Mouse (Mus musculus) urinary bladder, postnatal 10 days (tissue): ENCODE results near the gene Ldha.
A peak's percentile ranks its signal among the peaks of the same experiment; 100 is the strongest.
"Not testable (repeated sequence)": the region's sequence is repeated elsewhere in the genome, so short reads cannot be mapped to it uniquely, and the experiment has no call there.

Experiments
- DNase-seq: peaks from one replicate; pipeline ENCODE4 v3.0.0; 2022; ENCODE audit warnings: low spot score

Gene Ldha

DNA sequence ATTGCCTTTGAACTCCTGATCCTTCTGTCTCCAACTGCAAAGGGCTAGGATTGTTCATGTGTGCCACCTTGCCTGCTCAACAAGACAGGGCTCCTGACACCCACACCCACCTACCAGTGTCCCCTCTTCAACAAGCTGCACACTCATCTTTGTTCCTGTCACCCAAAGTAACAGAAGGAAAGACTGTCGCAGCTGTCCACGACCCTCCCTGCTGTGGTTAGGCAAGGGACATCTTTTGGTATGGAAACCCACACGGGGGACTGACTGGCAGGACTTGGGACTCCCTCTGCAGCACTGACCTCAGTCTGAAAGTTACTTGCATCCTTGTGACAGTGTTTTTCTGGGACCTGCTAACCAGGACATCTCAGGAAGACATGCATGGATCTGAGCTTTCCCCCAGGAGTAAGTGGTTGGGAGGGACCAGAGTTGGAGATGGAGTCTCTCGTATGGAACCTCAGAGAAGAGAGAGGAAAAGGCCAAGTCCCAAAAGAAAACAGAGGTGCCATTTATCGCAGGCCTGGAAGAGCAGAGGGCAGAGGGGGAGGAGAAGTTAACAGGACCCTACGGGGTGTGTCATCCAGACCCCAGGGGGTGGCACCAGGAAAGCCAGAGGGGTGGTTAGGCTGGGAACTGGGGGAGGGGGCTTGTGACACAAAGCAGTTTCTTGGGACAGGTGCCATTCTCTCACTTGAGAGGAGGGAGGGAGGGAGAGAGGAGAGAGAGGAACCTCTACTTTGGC, at the start of gene Ldha:
Gene Ldha, plus strand, starts transcription at position 689 of the 739 bp plus-strand sequence.
- no peak for DNase-seq

DNA sequence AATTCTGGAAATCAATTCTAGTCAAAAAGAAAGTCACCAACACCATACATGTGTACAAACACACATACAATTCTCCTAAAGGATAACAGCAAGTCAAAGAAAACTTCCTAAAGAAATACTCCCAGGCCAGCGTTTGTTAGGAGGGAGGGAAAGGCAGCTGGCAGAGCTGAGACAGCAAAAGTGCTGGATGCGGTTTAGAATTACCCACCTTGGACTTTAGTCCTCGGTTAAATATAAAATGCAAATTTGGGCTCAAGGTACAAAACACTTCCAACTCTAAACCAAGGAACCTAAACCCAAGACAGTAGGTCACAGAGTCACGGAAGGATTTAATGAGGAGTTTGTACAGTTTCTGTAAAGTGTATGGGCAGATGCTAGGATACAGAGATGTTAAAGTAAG, 47.4 kb upstream of the Ldha start:
- no peak for DNase-seq

DNA sequence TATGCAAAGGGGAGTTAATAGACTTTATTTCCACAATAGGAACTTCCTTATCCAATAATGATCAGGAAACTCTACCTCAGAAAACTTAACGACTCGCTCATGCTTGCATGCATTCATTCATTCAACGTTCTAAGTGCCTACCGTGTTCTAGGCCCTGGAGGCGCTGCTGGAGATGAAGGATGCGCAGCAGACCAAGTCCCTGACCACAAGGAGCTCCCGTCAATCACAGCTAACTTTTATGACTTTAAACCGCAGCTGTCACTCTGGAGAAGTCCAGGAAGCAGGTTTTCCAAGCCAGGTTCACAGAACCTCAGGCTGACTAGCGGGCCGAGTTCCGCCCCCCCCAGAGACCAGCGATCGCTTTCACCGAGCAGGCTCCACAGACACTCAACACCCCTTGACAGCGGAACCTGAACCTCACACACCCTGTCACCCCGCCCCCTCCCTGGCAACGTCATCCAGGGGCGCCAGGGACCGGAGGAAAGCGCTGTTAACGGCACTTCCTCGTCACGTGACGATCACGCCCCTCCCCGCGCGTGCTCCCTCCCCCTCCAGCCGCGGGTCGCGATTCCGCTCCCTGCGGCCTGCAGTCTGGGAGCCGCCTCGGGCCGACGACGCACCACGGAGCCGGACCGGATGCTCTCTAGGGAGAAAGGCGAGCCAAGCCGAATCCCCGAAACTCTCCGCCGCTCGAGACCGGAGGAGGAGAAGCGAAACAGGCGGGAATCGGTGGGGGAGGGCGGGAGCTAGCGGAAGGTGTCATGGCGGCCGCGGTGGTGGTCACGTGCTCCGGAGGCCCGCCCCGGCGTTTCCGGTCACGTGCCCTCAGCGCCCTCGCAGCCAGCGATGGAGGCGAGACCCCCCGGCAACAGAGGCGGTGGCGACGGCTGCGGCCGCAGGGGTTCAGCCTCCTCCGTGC, 45.7 kb upstream of the Ldha start, which contains the start of the genes Hps5 and Gtf2h1:
Gene Hps5, minus strand, starts transcription at position 778 of the 919 bp plus-strand sequence.
Gene Gtf2h1, plus strand, starts transcription at position 817 of the 919 bp plus-strand sequence.
- DNase-seq, result peak; percentile 92

DNA sequence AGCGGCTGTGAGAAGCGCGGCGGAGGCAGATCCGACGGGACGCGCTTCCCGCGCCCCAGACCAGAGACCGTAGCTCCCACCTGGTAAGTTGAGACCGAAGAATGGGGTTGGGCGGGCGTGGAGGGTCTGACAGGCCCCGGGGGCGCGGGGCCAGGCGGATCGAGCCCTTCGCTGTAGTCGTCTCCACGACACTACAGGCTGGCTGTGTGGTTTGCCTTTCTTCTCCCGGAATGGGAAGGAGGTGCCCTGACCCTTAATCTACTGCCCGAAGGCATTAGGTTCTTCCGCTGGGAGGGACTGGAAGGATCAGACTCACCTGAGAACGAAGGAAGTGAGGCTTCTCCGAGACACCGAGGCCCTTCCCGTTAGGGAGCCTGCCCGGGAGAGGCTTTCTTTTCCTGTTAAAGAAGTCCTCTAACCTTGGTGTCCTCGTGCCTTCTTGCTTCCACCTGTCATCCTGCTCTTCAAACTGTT, 45.0 kb upstream of the Ldha start:
- DNase-seq, result no peak

DNA sequence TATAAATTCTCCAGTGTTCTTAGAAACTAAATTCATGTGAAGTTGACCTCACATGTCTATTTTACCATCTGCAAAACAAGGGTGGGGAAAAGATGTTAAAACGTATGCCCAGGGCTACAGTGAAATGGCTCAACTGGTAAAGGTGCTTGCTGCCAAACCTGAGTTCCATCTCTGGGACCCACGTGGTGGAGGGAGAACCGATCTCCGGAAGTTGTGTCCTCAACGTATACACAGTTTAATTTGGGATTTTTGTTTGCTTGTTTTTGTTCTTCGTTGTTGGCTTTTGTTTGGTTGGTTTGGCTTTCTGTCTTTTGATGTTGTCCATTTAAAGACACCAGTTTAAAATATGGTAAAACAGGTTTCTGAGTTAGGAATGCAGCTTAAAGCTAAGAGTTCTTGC, 44.5 kb upstream of the Ldha start:
- no peak for DNase-seq

DNA sequence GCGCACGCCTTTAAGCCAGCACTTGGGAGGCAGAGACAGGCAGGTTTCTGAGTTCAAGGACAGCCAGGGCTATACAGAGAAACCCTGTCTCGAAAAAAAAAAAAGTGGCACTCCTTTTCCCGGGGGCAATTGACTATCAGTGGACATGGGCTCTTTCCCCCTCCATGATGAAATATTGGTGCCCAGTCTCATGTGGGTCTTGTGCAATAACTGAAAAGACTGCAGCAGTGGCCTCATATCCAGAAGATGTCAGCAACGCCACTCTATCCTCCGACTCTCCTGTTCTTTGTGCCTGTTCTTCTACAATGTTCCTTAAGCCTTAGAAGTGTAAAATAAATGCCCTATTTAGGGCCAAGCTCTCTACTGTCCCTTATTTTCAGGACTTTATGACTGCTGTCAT, 30.9 kb upstream of the Ldha start:
- DNase-seq, result no peak

DNA sequence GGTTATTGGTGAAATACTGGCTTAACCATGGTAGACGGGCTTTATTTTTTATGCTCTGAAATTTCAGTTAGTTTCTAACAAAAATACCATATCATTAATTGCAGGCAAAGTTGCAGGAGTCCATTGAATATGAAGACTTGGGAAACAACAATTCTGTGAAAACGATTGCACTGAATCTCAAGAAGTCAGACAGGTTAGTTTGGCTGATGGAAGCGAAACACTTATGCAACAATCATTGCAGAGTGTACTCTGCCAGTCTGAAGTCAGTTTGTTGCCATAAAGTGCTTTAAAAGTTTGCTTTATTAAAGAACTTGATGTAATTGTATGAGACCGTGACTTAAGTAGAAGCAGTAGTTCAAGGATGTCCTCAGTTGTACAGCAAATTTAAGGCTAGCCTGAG, 27.3 kb upstream of the Ldha start:
- no peak for DNase-seq

DNA sequence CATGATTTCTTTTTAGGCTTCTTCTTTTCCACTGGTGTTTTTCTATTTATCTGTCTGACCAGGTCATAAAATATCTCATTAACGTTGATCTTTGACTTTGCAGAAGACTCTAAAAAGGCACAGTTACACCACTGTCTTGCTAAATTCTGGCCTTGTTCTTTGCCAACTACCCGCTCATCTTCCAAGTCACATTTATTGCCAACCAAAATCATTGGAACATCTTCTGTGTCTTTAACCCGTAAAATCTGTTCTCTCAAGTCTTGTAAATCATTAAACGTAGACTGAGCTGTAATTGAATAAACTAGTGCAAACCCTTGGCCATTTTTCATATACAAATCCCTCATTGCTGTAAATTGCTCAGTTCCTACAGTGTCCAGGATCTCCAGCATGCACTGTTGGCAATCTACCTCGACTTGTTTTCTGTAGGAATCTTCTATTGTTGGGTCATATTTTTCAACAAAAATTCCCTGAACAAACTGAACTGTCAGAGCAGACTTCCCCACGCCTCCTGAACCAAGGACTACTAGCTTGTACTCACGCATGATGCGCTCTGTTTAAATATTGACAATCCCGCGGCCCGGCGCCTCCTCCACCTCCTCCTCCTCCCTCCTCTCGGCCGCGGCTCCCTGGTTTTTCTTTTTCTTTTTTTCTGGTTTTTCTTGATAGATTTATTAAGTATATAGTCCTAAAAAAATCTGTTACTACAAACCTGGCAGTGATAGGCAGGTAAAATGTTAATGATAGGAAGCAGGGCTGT, 20.2 kb upstream of the Ldha start:
- not testable (repeated sequence) for DNase-seq

GRCm38 (mm10) chr7:46827046-46827802, 14.1 kb upstream of the Ldha start:
- no peak for DNase-seq

GRCm38 (mm10) chr7:46827803-46828184, 13.5 kb upstream of the Ldha start:
- DNase-seq, result no peak

DNA sequence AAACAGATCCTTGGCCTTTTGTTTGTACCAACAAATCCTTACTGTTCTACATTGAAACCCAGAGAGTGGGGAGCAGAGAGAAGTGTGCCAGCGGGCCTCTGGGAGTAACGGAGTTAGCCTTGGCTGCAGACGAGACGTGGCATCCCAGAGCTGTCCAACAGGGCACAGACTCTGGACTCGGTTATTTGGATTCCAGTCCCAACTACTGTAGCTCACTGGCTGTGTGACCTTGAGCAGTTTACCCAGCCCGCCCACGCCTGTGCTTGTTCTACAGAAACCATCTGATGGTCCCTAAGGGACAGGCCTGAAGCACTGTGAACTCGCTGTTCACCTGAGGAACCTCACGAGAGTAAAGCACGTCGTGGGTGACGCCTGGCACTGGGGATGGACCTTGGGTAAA, 11.4 kb upstream of the Ldha start:
- no peak for DNase-seq

DNA sequence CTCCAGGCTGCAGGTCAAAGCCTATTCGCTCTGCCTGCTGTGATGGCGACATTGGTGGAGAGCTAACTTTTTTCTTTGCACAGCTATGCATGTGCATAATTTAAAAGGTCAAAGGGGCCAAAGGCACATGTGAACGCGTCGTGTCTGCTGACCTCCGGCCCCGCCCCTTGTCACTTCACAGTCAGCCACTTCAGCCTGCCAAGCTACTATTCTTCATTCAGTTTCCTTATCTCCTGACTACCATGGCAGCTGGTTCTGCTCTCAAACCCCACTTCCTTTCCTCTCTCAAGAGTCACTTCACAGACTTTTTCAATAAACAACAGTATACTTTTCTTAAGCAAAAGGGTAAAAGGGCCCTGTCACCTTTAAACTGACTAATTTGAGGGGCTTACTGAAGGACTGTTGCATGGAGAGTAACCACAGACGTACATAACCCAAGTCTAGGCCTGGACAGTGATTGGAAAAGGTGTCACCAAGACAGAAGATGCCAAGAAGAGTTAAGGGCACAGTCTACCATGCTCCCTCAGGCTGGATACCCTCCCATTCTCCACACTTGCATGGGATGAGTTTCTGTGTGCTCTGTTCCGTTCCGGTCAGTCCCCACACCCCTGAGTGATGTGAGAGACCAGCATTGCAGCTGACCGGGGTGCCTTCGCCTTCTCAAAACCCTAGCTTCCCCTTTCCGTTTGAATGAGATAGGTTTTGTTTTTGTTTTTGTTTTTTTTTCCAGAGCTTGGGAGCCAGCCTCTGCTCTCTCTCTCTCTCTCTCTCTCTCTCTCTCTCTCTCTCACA, 10.3 kb upstream of the Ldha start:
- no peak for DNase-seq

- no peak for DNase-seq
Observed at GRCm38 (mm10) chr7:46831693-46832092, 9.6 kb upstream of the Ldha start.

GRCm38 (mm10) chr7:46832112-46832810, 9.0 kb upstream of the Ldha start:
- not testable (repeated sequence) for DNase-seq

DNA sequence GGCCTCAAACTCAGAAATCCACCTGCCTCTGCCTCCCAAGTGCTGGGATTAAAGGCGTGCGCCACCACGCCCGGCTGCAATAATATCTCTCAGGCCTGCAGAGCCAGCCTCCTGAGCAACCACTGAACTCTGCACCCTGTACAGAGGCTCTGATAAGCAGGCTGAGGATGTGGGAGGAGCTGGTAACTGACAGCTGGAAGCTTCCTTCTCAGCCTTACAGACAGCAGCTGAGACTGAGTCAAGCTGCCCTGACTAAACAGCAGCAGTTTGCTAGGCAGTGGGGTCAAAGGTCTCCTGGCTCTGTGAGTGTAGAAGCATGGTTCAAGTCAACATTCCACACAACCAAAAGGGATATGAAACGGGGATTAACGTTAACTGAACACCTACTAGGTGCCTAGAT, 8.0 kb upstream of the Ldha start:
- no peak for DNase-seq

GRCm38 (mm10) chr7:46833670-46834255, 7.5 kb upstream of the Ldha start:
- DNase-seq, result no peak

DNA sequence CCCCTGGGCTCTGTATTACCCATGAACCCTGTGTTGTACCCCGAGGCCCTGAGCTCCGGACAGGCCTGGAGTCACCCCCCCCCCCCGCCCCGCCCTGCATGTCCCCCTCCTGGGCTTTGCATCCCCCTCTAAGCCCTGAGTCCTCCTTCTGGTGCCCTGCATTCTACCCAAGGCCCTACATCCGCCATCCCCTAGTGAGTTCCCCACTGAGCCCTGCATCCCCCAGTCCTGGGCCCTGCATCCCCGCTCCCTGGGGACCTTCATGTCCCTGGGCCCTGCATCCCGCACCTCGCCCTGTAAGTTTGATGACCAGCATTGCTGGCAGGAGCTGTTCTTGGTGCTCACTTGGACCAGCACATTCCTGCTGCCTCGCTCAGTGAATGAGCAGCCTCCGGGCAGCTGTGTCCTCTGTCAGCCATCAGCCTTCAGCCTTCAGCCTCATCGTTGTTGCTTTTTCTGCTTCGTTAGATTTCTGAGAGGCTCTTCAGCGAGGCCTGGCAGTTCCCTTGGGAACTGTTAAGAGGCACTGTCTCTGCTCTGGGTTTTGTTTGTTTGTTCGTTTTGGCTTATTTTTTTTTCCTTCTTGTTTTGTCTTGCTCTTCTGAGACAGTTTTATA, 6.2 kb upstream of the Ldha start:
- DNase-seq, result no peak

DNA sequence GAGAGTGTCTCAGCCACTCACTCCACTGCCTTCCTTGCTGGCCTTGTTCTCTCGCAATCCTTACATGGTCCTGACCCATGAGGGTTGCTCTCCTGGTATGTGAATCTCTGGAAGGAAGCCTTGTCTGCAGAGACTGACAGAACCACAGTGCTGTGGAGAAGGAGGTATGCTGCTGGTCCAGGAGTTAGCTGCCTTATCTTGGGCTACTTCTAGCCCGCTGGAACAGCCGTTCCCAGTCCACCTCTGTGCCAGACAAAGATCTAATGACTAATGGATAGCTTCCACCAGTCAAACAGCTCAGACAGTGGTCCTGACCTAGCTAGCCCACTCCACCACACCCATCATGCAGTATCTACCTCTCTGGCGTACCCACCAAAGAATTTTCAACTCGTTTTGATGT, 4.9 kb upstream of the Ldha start:
- DNase-seq, result no peak

DNA sequence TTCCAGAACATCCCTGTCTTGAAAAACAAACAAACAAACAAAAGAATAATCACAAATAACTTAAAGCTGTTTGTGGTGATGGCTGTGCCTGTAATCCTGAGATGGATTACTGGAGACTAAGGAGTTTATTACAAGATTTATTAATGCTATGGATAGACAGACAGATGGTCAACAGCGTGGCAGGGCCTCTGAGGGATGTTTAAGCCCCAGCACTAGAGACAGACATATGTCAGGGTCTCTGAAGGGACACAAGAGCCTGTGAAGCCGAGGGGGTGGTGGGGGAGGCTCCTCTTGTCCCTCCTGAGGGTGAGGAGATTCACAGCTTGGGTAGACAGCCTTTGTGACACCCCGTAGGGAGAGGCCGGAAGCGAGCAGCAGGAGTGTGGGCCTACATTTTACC, 4.2 kb upstream of the Ldha start:
- no peak for DNase-seq
